Mouse (Mus musculus) cerebellum, postnatal 14 days (tissue): ENCODE results near the gene Gm21258.
"Not testable (repeated sequence)": the region's sequence is repeated elsewhere in the genome, so short reads cannot be mapped to it uniquely, and the experiment has no call there.

Source experiments
- DNase-seq, 2 experiments: peaks; one replicate each; pipeline ENCODE4 v3.0.0; 2021; ENCODE audit warnings: mixed read lengths in 2 of 2

Gene Gm21258

GRCm38 (mm10) chrY:52779740-52780139 is at the start of gene Gm21258:
Gm21258 (plus strand) TSS chrY:52780040.
- not testable (repeated sequence) for DNase-seq
